In genomic region chr7:40391626-40392025, GRCm38 (mm10) we compare ENCODE assay signal across 18 mouse cellular contexts.
DNase-seq lines count a peak whose midpoint lies in the region; ATAC-seq and TF ChIP-seq lines count a peak whose summit lies in the region.
"Had no signal": no experiment of that assay in that cellular context is flagged by ENCODE, and none has a peak within 500 bp of the region (broad histone marks: within the 10 kb centered on the region; RNA-seq: fewer than 3 reads in every experiment).

No protein-coding gene starts in this region.

- no peaks in the 10 kb centered on the region for H3K36me3 ChIP-seq in hindbrain, embryonic 10.5 days
- no peaks in the 10 kb centered on the region for H3K36me3 ChIP-seq in midbrain, embryonic 12.5 days
- no peaks in the 10 kb centered on the region for H3K36me3 ChIP-seq in heart, embryonic 12.5 days
- H3K36me3 ChIP-seq: heart, embryonic 10.5 days; stomach, embryonic 15.5 days had no signal

- DNase-seq in layer of hippocampus, adult 2 months (ENCODE audit: low spot score in 2 of 2), result no peak
- no peak for DNase-seq in layer of hippocampus, postnatal 36 days
- no peak for DNase-seq in hindbrain, embryonic 10.5 days (ENCODE audit: low spot score)
- peak; percentile 39 for DNase-seq in retina, postnatal 1 day
- no peak for DNase-seq in kidney, postnatal 10 days
- DNase-seq in right cerebral cortex, postnatal 4 days, result no peak
- DNase-seq: cerebellum, adult 11 months; gastrocnemius, postnatal 10 days; heart, postnatal 4 days; kidney, postnatal 25 days; lung, embryonic 14.5 days had no signal

- WGBS in hindbrain, embryonic 10.5 days, result 64% methylated on average over 3 of the region's 3 CpGs
- WGBS in midbrain, embryonic 12.5 days, result 38% methylated on average over 3 of the region's 3 CpGs
- WGBS in heart, embryonic 12.5 days, result 56% methylated on average over 3 of the region's 3 CpGs

- peaks cover 34% of the 10 kb centered on the region for H3K4me1 ChIP-seq in hindbrain, embryonic 10.5 days (replicated peaks)
- H3K4me1 ChIP-seq in midbrain, embryonic 12.5 days, result peaks cover 33% of the 10 kb centered on the region
- 0 out of 2 replicates have a peak, but pooled peaks cover 3% of the 10 kb centered on the region for H3K4me1 ChIP-seq in heart, embryonic 12.5 days (replicated peaks)
- H3K4me1 ChIP-seq: stomach, embryonic 15.5 days had no signal

- no peak overlapping the region for H3K4me2 ChIP-seq in midbrain, embryonic 12.5 days (replicated peaks)
- H3K4me2 ChIP-seq in heart, embryonic 12.5 days, result no peak overlapping the region
- H3K4me2 ChIP-seq: liver, embryonic 11.5 days; lung, embryonic 14.5 days; stomach, embryonic 15.5 days had no signal

- H3K9ac ChIP-seq in midbrain, embryonic 12.5 days (replicated peaks), result no peak overlapping the region
- H3K9ac ChIP-seq in heart, embryonic 12.5 days, result no peak overlapping the region
- H3K9ac ChIP-seq: lung, embryonic 14.5 days; stomach, embryonic 15.5 days had no signal

- peak; percentile 36 for ATAC-seq in midbrain, embryonic 12.5 days (ENCODE audit: low FRiP score, low read depth)
- no peak for ATAC-seq in heart, embryonic 12.5 days (ENCODE audit: insufficient number of reproducible peaks, low FRiP score)
- ATAC-seq: intestine, postnatal 0 days had no signal

- H3K27ac ChIP-seq in layer of hippocampus, adult 2 months, result peak overlapping the region; percentile 74
- H3K27ac ChIP-seq in hindbrain, embryonic 10.5 days, result peak overlapping the region; percentile 82
- peak overlapping the region; percentile 76 for H3K27ac ChIP-seq in midbrain, embryonic 12.5 days (replicated peaks)
- no peak overlapping the region for H3K27ac ChIP-seq in heart, embryonic 12.5 days (ENCODE audit: poor library complexity, severe bottlenecking)
- H3K27ac ChIP-seq: heart, embryonic 10.5 days; stomach, embryonic 15.5 days had no signal

- H3K4me3 ChIP-seq in layer of hippocampus, adult 2 months, result no peak overlapping the region
- H3K4me3 ChIP-seq in hindbrain, embryonic 10.5 days, result no peak overlapping the region
- no peak overlapping the region for H3K4me3 ChIP-seq in midbrain, embryonic 12.5 days
- no peak overlapping the region for H3K4me3 ChIP-seq in heart, embryonic 12.5 days
- H3K4me3 ChIP-seq: heart, embryonic 10.5 days; myocyte; stomach, embryonic 15.5 days had no signal

- TF ChIP-seq CTCF in layer of hippocampus, adult 2 months (conservative IDR thresholded peaks at IDR 0.05), result no peak

- no peaks in the 10 kb centered on the region for H3K9me3 ChIP-seq in hindbrain, embryonic 10.5 days
- H3K9me3 ChIP-seq in midbrain, embryonic 12.5 days, result no peaks in the 10 kb centered on the region
- H3K9me3 ChIP-seq in heart, embryonic 12.5 days (replicated peaks), result no peaks in the 10 kb centered on the region
- H3K9me3 ChIP-seq: heart, embryonic 10.5 days; stomach, embryonic 15.5 days had no signal

- H3K27me3 ChIP-seq in hindbrain, embryonic 10.5 days (ENCODE audit: insufficient read depth, poor library complexity, severe bottlenecking), result no peaks in the 10 kb centered on the region
- no peaks in the 10 kb centered on the region for H3K27me3 ChIP-seq in midbrain, embryonic 12.5 days
- no peaks in the 10 kb centered on the region for H3K27me3 ChIP-seq in heart, embryonic 12.5 days (replicated peaks)
- H3K27me3 ChIP-seq: stomach, embryonic 15.5 days had no signal
